ENCODE assay signal across 17 mouse cellular contexts in genomic region chr11:107778859-107779258, GRCm38 (mm10). TPM values are rescaled to one million over a fixed set of nuclear protein-coding genes. Genes with fewer than 3 reads are reported as not detected.
DNase-seq lines count a peak whose midpoint lies in the region; ATAC-seq and TF ChIP-seq lines count a peak whose summit lies in the region.
"Had no signal": no experiment of that assay in that cellular context is flagged by ENCODE, and none has a peak within 500 bp of the region (broad histone marks: within the 10 kb centered on the region; RNA-seq: fewer than 3 reads in every experiment).

No protein-coding gene starts in this region.

- H3K4me2 ChIP-seq in forebrain, embryonic 12.5 days = peak overlapping the region; percentile 19; the same call in 1 of the 2 replicates
- H3K4me2 ChIP-seq in forebrain, embryonic 11.5 days (ENCODE audit: low read depth, low read length, severe bottlenecking) = no peak overlapping the region
- peak overlapping the region; percentile 10; the same call in 1 of the 2 replicates for H3K4me2 ChIP-seq in forebrain, embryonic 13.5 days
- 0 out of 2 replicates have a peak overlapping the region, but pooled peaks have one; percentile 3 for H3K4me2 ChIP-seq in hindbrain, embryonic 14.5 days (replicated peaks)
- no peak overlapping the region for H3K4me2 ChIP-seq in midbrain, postnatal 0 days (ENCODE audit: low read depth, low read length, poor library complexity, severe bottlenecking)

- peaks cover 55% of the 10 kb centered on the region for H3K4me1 ChIP-seq in forebrain, embryonic 12.5 days
- peaks cover 12% of the 10 kb centered on the region for H3K4me1 ChIP-seq in forebrain, embryonic 11.5 days (replicated peaks; ENCODE audit: control insufficient read depth, insufficient read depth, low read length)
- H3K4me1 ChIP-seq in forebrain, embryonic 13.5 days = peaks cover 66% of the 10 kb centered on the region
- H3K4me1 ChIP-seq in hindbrain, embryonic 14.5 days (replicated peaks; ENCODE audit: control insufficient read depth, insufficient read depth, low read length) = peaks cover 60% of the 10 kb centered on the region
- H3K4me1 ChIP-seq in midbrain, postnatal 0 days (ENCODE audit: insufficient read depth, low read length) = peaks cover 21% of the 10 kb centered on the region
- no peaks in the 10 kb centered on the region for H3K4me1 ChIP-seq in thymus, adult 2 months (replicated peaks; ENCODE audit: control insufficient read depth, insufficient read depth, low read length)

- H3K4me3 ChIP-seq in forebrain, embryonic 12.5 days (replicated peaks) = no peak overlapping the region
- H3K4me3 ChIP-seq in forebrain, embryonic 11.5 days (ENCODE audit: low read depth, low read length) = no peak overlapping the region
- H3K4me3 ChIP-seq in forebrain, embryonic 13.5 days = no peak overlapping the region
- H3K4me3 ChIP-seq in hindbrain, embryonic 14.5 days (replicated peaks; ENCODE audit: low read length) = no peak overlapping the region
- H3K4me3 ChIP-seq in midbrain, postnatal 0 days (ENCODE audit: low read depth, low read length) = no peak overlapping the region
- no peak overlapping the region for H3K4me3 ChIP-seq in thymus, adult 2 months (ENCODE audit: control insufficient read depth, insufficient read depth, low read length)
- H3K4me3 ChIP-seq: gastrocnemius, adult 2 months had no signal

- no peaks in the 10 kb centered on the region for H3K36me3 ChIP-seq in forebrain, embryonic 12.5 days (replicated peaks)
- H3K36me3 ChIP-seq in forebrain, embryonic 11.5 days (ENCODE audit: control insufficient read depth, insufficient read depth, low read length) = no peaks in the 10 kb centered on the region
- no peaks in the 10 kb centered on the region for H3K36me3 ChIP-seq in forebrain, embryonic 13.5 days (ENCODE audit: poor library complexity, severe bottlenecking)
- 0 out of 2 replicates have a peak, but pooled peaks cover 5% of the 10 kb centered on the region for H3K36me3 ChIP-seq in hindbrain, embryonic 14.5 days (replicated peaks; ENCODE audit: control insufficient read depth, insufficient read depth)
- H3K36me3 ChIP-seq in midbrain, postnatal 0 days (ENCODE audit: insufficient read depth, low read length) = no peaks in the 10 kb centered on the region
- H3K36me3 ChIP-seq in thymus, adult 2 months (ENCODE audit: control insufficient read depth, insufficient read depth, low read length) = no peaks in the 10 kb centered on the region

- 0 out of 2 replicates have a peak, but pooled peaks cover 4% of the 10 kb centered on the region for H3K27me3 ChIP-seq in forebrain, embryonic 12.5 days
- no peaks in the 10 kb centered on the region for H3K27me3 ChIP-seq in forebrain, embryonic 11.5 days (ENCODE audit: control insufficient read depth, insufficient read depth, low read length)
- H3K27me3 ChIP-seq in forebrain, embryonic 13.5 days = no peaks in the 10 kb centered on the region
- H3K27me3 ChIP-seq in hindbrain, embryonic 14.5 days (ENCODE audit: control insufficient read depth, insufficient read depth, low read length) = no peaks in the 10 kb centered on the region
- H3K27me3 ChIP-seq in midbrain, postnatal 0 days (ENCODE audit: insufficient read depth, low read length) = no peaks in the 10 kb centered on the region
- no peaks in the 10 kb centered on the region; the same call in 1 of the 2 replicates for H3K27me3 ChIP-seq in thymus, adult 2 months (ENCODE audit: control insufficient read depth, insufficient read depth, low read length)

- DNase-seq in forebrain, embryonic 11.5 days (ENCODE audit: low spot score) = no peak
- DNase-seq in hindbrain, embryonic 14.5 days (ENCODE audit: low spot score) = peak; percentile 67
- DNase-seq in midbrain, postnatal 0 days (ENCODE audit: low spot score) = peak; percentile 77
- no peak for DNase-seq in thymus, adult 2 months
- no peak for DNase-seq in adrenal gland, adult (ENCODE audit: inconsistent age in 2 of 2, low spot score in 1 of 2)
- no peak for DNase-seq in thymus, postnatal 36 days
- DNase-seq: gastrocnemius, adult 2 months; heart, postnatal 14 days; kidney, adult 18-20 months; kidney, postnatal 4 days; lung, postnatal 36 days; thymus, postnatal 25 days had no signal

- peak; percentile 57; the same call in 1 of the 2 replicates for ATAC-seq in forebrain, embryonic 12.5 days (ENCODE audit: low FRiP score)
- ATAC-seq in forebrain, embryonic 11.5 days (replicated peaks; ENCODE audit: low FRiP score) = no peak; the same call in 1 of the 2 replicates
- no peak for ATAC-seq in forebrain, embryonic 13.5 days
- ATAC-seq in hindbrain, embryonic 14.5 days (ENCODE audit: low FRiP score) = peak; percentile 64; the same call in 1 of the 2 replicates
- peak; percentile 57 for ATAC-seq in midbrain, postnatal 0 days (ENCODE audit: low FRiP score)

- WGBS in forebrain, embryonic 12.5 days = 18% methylated on average over 9 of the region's 9 CpGs
- WGBS in forebrain, embryonic 11.5 days = 30% methylated on average over 9 of the region's 9 CpGs
- WGBS in forebrain, embryonic 13.5 days = 18% methylated on average over 9 of the region's 9 CpGs
- WGBS in hindbrain, embryonic 14.5 days = 9% methylated on average over 9 of the region's 9 CpGs
- 23% methylated on average over 9 of the region's 9 CpGs for WGBS in midbrain, postnatal 0 days
- WGBS in thymus, adult 2 months = 95% methylated on average over 9 of the region's 9 CpGs

- no peak for TF ChIP-seq CTCF in midbrain, postnatal 0 days (IDR thresholded peaks at IDR 0.05)
- no peak for TF ChIP-seq CTCF in thymus, adult 2 months (IDR thresholded peaks at IDR 0.05; ENCODE audit: borderline replicate concordance, control insufficient read depth, extremely low read depth, insufficient read depth, low read length, poor library complexity)

- peak overlapping the region; percentile 76 for H3K27ac ChIP-seq in forebrain, embryonic 12.5 days
- no peak overlapping the region for H3K27ac ChIP-seq in forebrain, embryonic 11.5 days (ENCODE audit: low read depth, low read length)
- H3K27ac ChIP-seq in forebrain, embryonic 13.5 days = peak overlapping the region; percentile 63
- H3K27ac ChIP-seq in hindbrain, embryonic 14.5 days = peak overlapping the region; percentile 79
- peak overlapping the region; percentile 40 for H3K27ac ChIP-seq in midbrain, postnatal 0 days (ENCODE audit: low read depth, low read length)
- no peak overlapping the region for H3K27ac ChIP-seq in thymus, adult 2 months (ENCODE audit: control insufficient read depth, insufficient read depth, low read length)
- H3K27ac ChIP-seq: gastrocnemius, adult 2 months; liver, embryonic 14.5 days had no signal

- H3K9me3 ChIP-seq in forebrain, embryonic 12.5 days = no peaks in the 10 kb centered on the region
- no peaks in the 10 kb centered on the region for H3K9me3 ChIP-seq in forebrain, embryonic 11.5 days (ENCODE audit: control insufficient read depth, low read length)
- no peaks in the 10 kb centered on the region for H3K9me3 ChIP-seq in forebrain, embryonic 13.5 days (replicated peaks)
- H3K9me3 ChIP-seq in hindbrain, embryonic 14.5 days (ENCODE audit: control insufficient read depth, low read length) = no peaks in the 10 kb centered on the region
- no peaks in the 10 kb centered on the region for H3K9me3 ChIP-seq in midbrain, postnatal 0 days (ENCODE audit: low read length)

- H3K9ac ChIP-seq in forebrain, embryonic 12.5 days = peak overlapping the region; percentile 25; the same call in 1 of the 2 replicates
- no peak overlapping the region for H3K9ac ChIP-seq in forebrain, embryonic 11.5 days (ENCODE audit: low read length)
- 0 out of 2 replicates have a peak overlapping the region, but pooled peaks have one; percentile 9 for H3K9ac ChIP-seq in forebrain, embryonic 13.5 days
- H3K9ac ChIP-seq in hindbrain, embryonic 14.5 days = no peak overlapping the region
- no peak overlapping the region for H3K9ac ChIP-seq in midbrain, postnatal 0 days (replicated peaks; ENCODE audit: low read length, poor library complexity, severe bottlenecking)
- H3K9ac ChIP-seq: liver, embryonic 14.5 days had no signal

- TF ChIP-seq POLR2A in thymus, adult 2 months (IDR thresholded peaks at IDR 0.05; ENCODE audit: control insufficient read depth, extremely low read depth, insufficient read depth, low read length, poor library complexity) = no peak

RNA-seq across cellular contexts. Expression of gene Cacng4, which starts 15.5 kb away (rescaled TPM):
- polyA plus RNA-seq in forebrain, embryonic 12.5 days (2016; fragmentation: Nextera tagmentation; extraction: Ambion mirVana) = 21.0 and 22.8 TPM in 2 replicates
- polyA plus RNA-seq in forebrain, embryonic 11.5 days (2014; fragmentation: Nextera tagmentation; extraction: Ambion mirVana) = 19.1 and 25.1 TPM in 2 replicates
- 23.1 and 27.6 TPM in 2 replicates for polyA plus RNA-seq in forebrain, embryonic 13.5 days (2015; fragmentation: Nextera tagmentation; extraction: Ambion mirVana)
- 58.2 and 63.1 TPM in 2 replicates for polyA plus RNA-seq in hindbrain, embryonic 14.5 days (2014; fragmentation: Nextera tagmentation; extraction: Ambion mirVana)
- total RNA-seq in midbrain, postnatal 0 days (2014; rRNA removed) = 112 TPM in 2 replicates
- 58.4 and 61.7 TPM in 2 replicates for polyA plus RNA-seq in midbrain, postnatal 0 days (2015; fragmentation: Nextera tagmentation; extraction: Ambion mirVana)
- polyA plus RNA-seq in thymus, adult 2 months (2012; rRNA removed) = 4.8 and 9.0 TPM in 2 replicates
- total RNA-seq: gastrocnemius, adult 2 months; heart, adult 8-10 months; MEL had no signal

Comparison
In these comparisons a context has a peak if more than half of its experiments do, and no peak if none do; other contexts are left out.
1. ATAC-seq: peak in forebrain, embryonic 12.5 days (single experiment), hindbrain, embryonic 14.5 days (single experiment) and midbrain, postnatal 0 days (single experiment); none in forebrain, embryonic 11.5 days (single experiment) and forebrain, embryonic 13.5 days (single experiment).
2. H3K27ac ChIP-seq: peak in forebrain, embryonic 12.5 days (single experiment), forebrain, embryonic 13.5 days (single experiment), hindbrain, embryonic 14.5 days (single experiment) and midbrain, postnatal 0 days (single experiment); none in forebrain, embryonic 11.5 days (single experiment) and thymus, adult 2 months (single experiment).
3. H3K4me2 ChIP-seq: peak in forebrain, embryonic 12.5 days (single experiment), forebrain, embryonic 13.5 days (single experiment) and hindbrain, embryonic 14.5 days (single experiment); none in forebrain, embryonic 11.5 days (single experiment) and midbrain, postnatal 0 days (single experiment).
4. H3K9ac ChIP-seq: peak in forebrain, embryonic 12.5 days (single experiment) and forebrain, embryonic 13.5 days (single experiment); none in forebrain, embryonic 11.5 days (single experiment), hindbrain, embryonic 14.5 days (single experiment) and midbrain, postnatal 0 days (single experiment).
5. DNase-seq: peak in hindbrain, embryonic 14.5 days (single experiment) and midbrain, postnatal 0 days (single experiment); none in forebrain, embryonic 11.5 days (single experiment), thymus, adult 2 months (single experiment), adrenal gland, adult (0 of 2) and thymus, postnatal 36 days (0 of 2).